Mouse (Mus musculus) embryonic fibroblast, embryonic 13.5 days (primary cell): ENCODE results near the gene Fam219a. TPM values are rescaled to one million over a fixed set of nuclear protein-coding genes. Genes with fewer than 3 reads are reported as not detected.

Experiments
- H3K27ac ChIP-seq: 2 replicates; pipeline ENCODE4 v1.5.1; 2012; ENCODE audit warnings: low read length, control low read depth, inconsistent platforms; ENCODE audit not compliant: insufficient read depth
- H3K4me1 ChIP-seq: 2 replicates; pipeline ENCODE4 v1.6.1; 2011; ENCODE audit warnings: low read length; ENCODE audit not compliant: control insufficient read depth, insufficient read depth
- H3K4me3 ChIP-seq: 2 replicates; pipeline ENCODE4 v1.5.1; 2011; ENCODE audit warnings: mild to moderate bottlenecking, control low read depth, low read length; ENCODE audit not compliant: insufficient read depth
- CTCF ChIP-seq: IDR thresholded peaks from 2 replicates; pipeline ENCODE4 v1.5.1; 2011; ENCODE audit warnings: mild to moderate bottlenecking, control low read depth, low read length, moderate library complexity, borderline replicate concordance; ENCODE audit not compliant: insufficient read depth
- POLR2A ChIP-seq: IDR thresholded peaks from 2 replicates; pipeline ENCODE4 v1.6.1; 2011; ENCODE audit warnings: low read depth, mild to moderate bottlenecking, control low read depth, low read length, moderate library complexity
- polyA plus RNA-seq: library from polyadenylated mRNA; stranded (reverse); fragments of >200 nt; gene quantifications from 2 replicates; pipeline ENCODE4 v1.2.4, GENCODE M21; 2011; ENCODE audit warnings: low read depth; ENCODE audit not compliant: missing spikeins, insufficient read length

The Fam219a gene
- polyA plus RNA-seq, 1 experiment: 11.4 TPM

DNA sequence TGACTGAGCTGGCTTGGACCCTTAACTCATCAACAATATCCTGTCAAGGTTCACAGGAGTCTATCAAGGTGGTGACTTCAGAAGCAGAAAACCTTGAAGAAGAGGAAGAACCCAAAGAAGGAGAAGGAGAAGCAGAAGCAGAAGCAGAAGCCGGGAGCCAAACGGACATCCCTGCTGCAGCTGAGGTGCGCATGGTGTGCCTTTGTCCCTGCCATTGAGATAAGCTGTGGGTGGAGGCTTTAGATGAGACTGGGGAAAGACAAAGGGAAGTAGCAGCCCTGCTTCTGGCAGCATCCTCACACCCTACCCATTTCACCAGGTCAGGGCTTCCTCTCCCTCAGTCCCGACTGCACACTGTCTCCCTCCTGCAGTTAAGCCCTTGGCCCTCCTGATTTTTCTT is 33.5 kb upstream of the Fam219a start:
- no peak for TF ChIP-seq POLR2A
- no peak for TF ChIP-seq CTCF
- Histone ChIP-seq H3K4me3 (no peak overlapping the region), H3K4me1 (no peaks in the 10 kb centered on the region), H3K27ac (no peak overlapping the region)

DNA sequence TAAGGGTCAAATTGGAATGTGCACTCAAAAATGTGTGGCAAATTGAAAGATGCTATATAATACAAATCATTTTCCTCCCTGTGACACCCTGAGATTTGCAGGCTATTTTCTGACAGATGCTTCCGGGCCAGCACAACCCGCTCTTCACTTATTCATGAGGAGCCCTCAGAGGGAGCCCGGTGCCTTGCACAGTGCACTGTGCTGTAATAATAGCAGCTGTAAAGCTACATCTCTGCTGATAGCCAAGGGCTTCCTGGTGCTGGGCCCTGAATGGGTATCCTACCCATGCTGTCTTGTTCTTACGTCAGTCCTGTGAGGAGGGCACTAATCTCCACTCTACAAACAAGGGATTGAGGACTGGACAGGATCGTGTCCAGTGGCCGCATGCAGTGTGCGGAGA is 14.0 kb upstream of the Fam219a start:
- H3K4me1 ChIP-seq: no peaks in the 10 kb centered on the region
- TF ChIP-seq POLR2A: no peak
- TF ChIP-seq CTCF: no peak
- no peak overlapping the region for H3K27ac ChIP-seq
- no peak overlapping the region for H3K4me3 ChIP-seq

DNA sequence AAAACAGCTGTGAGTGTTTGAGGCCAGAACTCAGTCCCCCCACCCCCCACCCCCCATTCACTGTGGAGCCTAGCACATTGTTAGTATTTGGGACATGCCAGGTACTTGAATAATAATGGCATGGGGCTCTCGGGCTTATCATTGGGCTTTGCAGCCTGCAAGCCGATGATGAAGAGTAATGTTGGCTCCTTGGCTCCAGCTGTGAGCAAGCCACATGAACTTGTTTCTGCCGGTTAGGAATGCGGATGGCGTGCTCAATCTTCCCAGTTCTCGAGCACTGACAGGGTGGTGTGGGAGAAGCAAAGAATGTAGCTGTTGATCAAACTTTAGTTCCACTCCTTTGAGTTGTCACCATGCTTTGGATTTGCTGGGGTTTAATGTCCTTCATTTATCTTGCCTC is 6.6 kb upstream of the Fam219a start:
- Histone ChIP-seq H3K27ac (no peak overlapping the region), H3K4me3 (no peak overlapping the region), H3K4me1 (no peaks in the 10 kb centered on the region)
- TF ChIP-seq CTCF: no peak
- TF ChIP-seq POLR2A: no peak

DNA sequence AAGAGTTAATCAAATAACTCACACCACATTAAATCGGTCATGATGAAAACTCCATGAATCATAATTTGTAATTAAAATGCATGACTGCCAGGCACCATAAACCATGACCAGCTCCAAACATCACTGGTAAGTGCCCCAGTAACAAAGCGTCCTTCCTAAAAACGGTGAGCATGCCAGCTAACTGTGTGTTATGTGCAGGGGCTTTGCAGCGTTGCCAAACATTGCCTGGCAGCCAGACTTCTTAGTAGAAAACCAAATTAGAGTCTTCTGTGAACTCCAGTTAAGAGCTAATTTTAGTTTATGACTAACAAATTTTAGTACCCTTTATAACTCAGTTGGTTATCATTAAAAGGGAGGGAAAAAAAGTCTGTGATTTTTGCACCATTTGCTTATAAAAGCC is 4.2 kb upstream of the Fam219a start:
- no peak overlapping the region for H3K4me3 ChIP-seq
- TF ChIP-seq CTCF (no peak), POLR2A (no peak)
- no peak overlapping the region for H3K27ac ChIP-seq
- H3K4me1 ChIP-seq: no peaks in the 10 kb centered on the region

DNA sequence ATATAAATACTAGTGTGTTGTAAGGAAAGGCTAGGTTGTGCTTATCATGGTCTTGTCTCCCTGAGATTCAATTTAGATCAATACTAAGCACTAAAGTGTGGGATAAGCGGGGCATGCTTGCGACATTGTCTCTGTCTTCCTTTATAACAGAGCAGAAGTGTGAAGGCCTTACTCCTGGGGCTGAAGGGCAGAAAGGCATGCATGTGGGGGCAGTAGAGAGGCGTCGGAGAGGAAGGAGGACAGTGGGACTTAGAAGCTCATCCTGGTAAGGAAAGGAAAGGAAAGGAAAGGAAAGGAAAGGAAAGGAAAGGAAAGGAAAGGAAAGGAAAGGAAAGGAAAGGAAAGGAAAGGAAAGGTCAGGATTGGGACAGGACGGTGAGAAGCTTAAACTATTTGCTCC is 2.2 kb upstream of the Fam219a start:
- no peak overlapping the region for H3K27ac ChIP-seq
- TF ChIP-seq POLR2A: no peak
- peak; percentile 46; the same call in 1 of the 2 replicates for TF ChIP-seq CTCF
- no peak overlapping the region for H3K4me3 ChIP-seq
- 0 out of 2 replicates have a peak, but pooled peaks cover 5% of the 10 kb centered on the region for H3K4me1 ChIP-seq

GRCm38 (mm10) chr4:41568682-41569410 is 492 bp downstream of the Fam219a start:
- peak overlapping the region; percentile 65 for H3K4me3 ChIP-seq
- H3K4me1 ChIP-seq: 0 out of 2 replicates have a peak, but pooled peaks cover 5% of the 10 kb centered on the region
- H3K27ac ChIP-seq: no peak overlapping the region
- TF ChIP-seq POLR2A (no peak), CTCF (no peak)

DNA sequence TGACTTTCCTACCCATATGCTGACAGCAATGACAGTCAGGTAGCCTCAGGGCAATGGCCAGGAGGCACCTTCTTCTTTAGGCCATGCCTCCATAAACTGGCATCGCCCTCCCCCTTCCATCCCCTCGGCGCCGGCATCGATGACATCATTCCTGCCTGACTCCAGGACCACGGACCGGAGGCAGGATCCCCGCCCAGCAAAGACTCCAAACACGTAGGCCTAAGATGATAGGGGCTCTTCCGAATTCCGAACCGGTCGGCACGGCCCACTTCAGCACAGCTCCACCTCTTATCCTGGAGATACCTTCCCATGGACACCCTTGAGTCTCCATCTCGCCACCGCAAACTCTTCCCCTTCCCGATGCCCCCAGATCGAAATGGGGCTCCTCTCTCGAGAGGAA is 1.1 kb downstream of the Fam219a start:
- Histone ChIP-seq H3K4me3 (peak overlapping the region; percentile 65), H3K27ac (no peak overlapping the region), H3K4me1 (0 out of 2 replicates have a peak, but pooled peaks cover 5% of the 10 kb centered on the region)
- TF ChIP-seq POLR2A: peak; percentile 54; the same call in 1 of the 2 replicates
- TF ChIP-seq CTCF: no peak

GRCm38 (mm10) chr4:41566123-41566522 is 3.2 kb downstream of the Fam219a start:
- Histone ChIP-seq H3K4me3 (no peak overlapping the region), H3K27ac (no peak overlapping the region), H3K4me1 (0 out of 2 replicates have a peak, but pooled peaks cover 5% of the 10 kb centered on the region)
- TF ChIP-seq CTCF (no peak), POLR2A (no peak)

DNA sequence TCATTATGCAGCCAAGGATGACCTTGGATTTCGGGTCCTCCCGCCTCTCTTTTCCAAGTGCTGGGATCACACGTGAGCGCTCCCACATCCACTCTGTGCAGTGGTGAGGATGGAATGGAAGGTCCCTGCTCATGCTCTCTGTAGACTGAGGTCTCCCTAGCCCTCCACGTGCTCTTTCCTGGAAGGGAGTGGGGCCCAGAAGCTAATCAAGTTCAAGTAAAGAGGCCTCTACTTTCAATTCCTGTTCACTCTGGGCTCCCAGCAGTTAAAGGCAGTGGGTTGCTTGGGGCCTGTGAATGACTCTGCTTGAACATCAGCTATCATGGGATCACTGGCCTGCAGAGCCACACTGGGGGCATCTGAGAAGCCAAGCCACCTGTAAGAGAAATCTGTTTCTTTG is 6.0 kb downstream of the Fam219a start:
- Histone ChIP-seq H3K4me3 (no peak overlapping the region), H3K27ac (no peak overlapping the region), H3K4me1 (0 out of 2 replicates have a peak, but pooled peaks cover 5% of the 10 kb centered on the region)
- no peak for TF ChIP-seq CTCF
- TF ChIP-seq POLR2A: no peak

GRCm38 (mm10) chr4:41557092-41557491 is 12.2 kb downstream of the Fam219a start:
- H3K4me1 ChIP-seq: no peaks in the 10 kb centered on the region
- TF ChIP-seq CTCF (no peak), POLR2A (no peak)
- no peak overlapping the region for H3K4me3 ChIP-seq
- H3K27ac ChIP-seq: no peak overlapping the region

GRCm38 (mm10) chr4:41556311-41556953 is 12.9 kb downstream of the Fam219a start:
- Histone ChIP-seq H3K4me1 (no peaks in the 10 kb centered on the region), H3K27ac (no peak overlapping the region), H3K4me3 (no peak overlapping the region)
- TF ChIP-seq POLR2A (no peak), CTCF (no peak)
